Mouse (Mus musculus) hindbrain, embryonic 12.5 days (tissue): ENCODE results near the gene Wnk1. TPM values are rescaled to one million over a fixed set of nuclear protein-coding genes. Genes with fewer than 3 reads are reported as not detected.

Experiments used
- ATAC-seq: fragments of 200-750 bp; cut with Nextera tagmentation; 2 replicates; pipeline ENCODE4 v1.8.0; 2017; ENCODE audit warnings: moderate TSS enrichment; ENCODE audit not compliant: low FRiP score
- H3K27ac ChIP-seq: fragments of 300-500 bp; sonication (generic); 2 replicates; pipeline ENCODE4 v1.5.1; 2016; ENCODE audit warnings: mild to moderate bottlenecking
- H3K27me3 ChIP-seq: fragments of 300-500 bp; sonication (generic); 2 replicates; pipeline ENCODE4 v1.6.1; 2016; ENCODE audit warnings: mild to moderate bottlenecking
- H3K36me3 ChIP-seq: fragments of 300-500 bp; sonication (generic); 2 replicates; pipeline ENCODE4 v1.6.1; 2016; ENCODE audit warnings: mild to moderate bottlenecking
- H3K4me1 ChIP-seq: fragments of 300-500 bp; sonication (generic); 2 replicates; pipeline ENCODE4 v1.6.1; 2016
- H3K4me2 ChIP-seq: fragments of 300-500 bp; sonication (generic); replicated peaks from 2 replicates; pipeline ENCODE4 v1.6.1; 2016; ENCODE audit warnings: mild to moderate bottlenecking
- H3K4me3 ChIP-seq: fragments of 300-500 bp; sonication (generic); 2 replicates; pipeline ENCODE4 v1.5.1; 2016; ENCODE audit warnings: mild to moderate bottlenecking
- H3K9ac ChIP-seq: fragments of 300-500 bp; sonication (generic); 2 replicates; pipeline ENCODE4 v1.6.1; 2016; ENCODE audit warnings: mild to moderate bottlenecking, moderate library complexity
- H3K9me3 ChIP-seq: fragments of 300-500 bp; sonication (generic); replicated peaks from 2 replicates; pipeline ENCODE4 v1.6.1; 2016; ENCODE audit warnings: mild to moderate bottlenecking
- WGBS: fragments of 180-500 bp; shearing (Covaris S2); methylation state at CpG from one replicate; pipeline ENCODE4 v1.1.7; 2016; 5-methylcytosine and 5-hydroxymethylcytosine counted together
- polyA plus RNA-seq: library from polyadenylated mRNA; unstranded; fragments of >200 nt; fragmentation: Nextera tagmentation; extraction: Ambion mirVana; gene quantifications from 2 replicates; pipeline ENCODE4 v1.2.1, GENCODE M21; 2016

The Wnk1 gene
- polyA plus RNA-seq, 1 experiment from 2014 or later = 68.1 TPM

- no peak for ATAC-seq
Measured at GRCm38 (mm10) chr6:120065552-120066177, 27.2 kb upstream of the Wnk1 start.

DNA sequence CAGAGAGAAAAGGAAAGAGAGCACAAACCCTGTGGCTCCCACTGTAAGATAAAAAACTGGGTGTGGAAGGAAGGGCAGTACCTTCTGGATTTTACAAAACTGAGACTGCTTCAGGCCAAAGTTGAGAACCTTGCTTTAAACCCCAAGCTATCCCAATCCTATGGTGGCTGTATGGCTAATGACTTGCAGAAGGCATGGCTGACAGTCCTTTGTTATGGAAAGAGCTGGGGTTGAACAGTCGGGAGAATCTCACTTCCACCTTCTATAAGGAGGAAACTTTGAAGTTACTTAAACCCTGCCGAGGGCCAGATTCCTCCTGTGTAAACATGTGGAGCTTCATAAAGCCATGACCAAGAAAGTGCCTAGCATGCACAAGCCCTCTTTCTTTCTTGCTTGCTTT is 26.2 kb upstream of the Wnk1 start:
- H3K27me3 ChIP-seq = no peaks in the 10 kb centered on the region
- no peak overlapping the region for H3K4me2 ChIP-seq
- WGBS = 44% methylated on average over 2 of the region's 2 CpGs
- H3K9me3 ChIP-seq = no peaks in the 10 kb centered on the region
- no peak overlapping the region for H3K9ac ChIP-seq
- no peaks in the 10 kb centered on the region for H3K36me3 ChIP-seq
- no peak overlapping the region for H3K4me3 ChIP-seq
- H3K27ac ChIP-seq = no peak overlapping the region
- H3K4me1 ChIP-seq = no peaks in the 10 kb centered on the region
- no peak for ATAC-seq

More at GRCm38 (mm10) chr6:120065552-120066177, 27.2 kb upstream of the Wnk1 start:
- H3K4me1 ChIP-seq = no peaks in the 10 kb centered on the region
- no peaks in the 10 kb centered on the region for H3K27me3 ChIP-seq
- no peak overlapping the region for H3K4me2 ChIP-seq
- no peak overlapping the region for H3K4me3 ChIP-seq
- no peaks in the 10 kb centered on the region for H3K9me3 ChIP-seq
- no peak overlapping the region for H3K9ac ChIP-seq
- H3K36me3 ChIP-seq = no peaks in the 10 kb centered on the region
- H3K27ac ChIP-seq = no peak overlapping the region
- WGBS = 74% methylated on average over 6 of the region's 6 CpGs

- WGBS = 90% methylated on average over 5 of the region's 5 CpGs
- H3K27me3 ChIP-seq = no peaks in the 10 kb centered on the region
- H3K27ac ChIP-seq = no peak overlapping the region
- H3K9me3 ChIP-seq = no peaks in the 10 kb centered on the region
- no peak overlapping the region for H3K4me2 ChIP-seq
- no peak for ATAC-seq
- no peaks in the 10 kb centered on the region for H3K36me3 ChIP-seq
- no peak overlapping the region for H3K4me3 ChIP-seq
- H3K4me1 ChIP-seq = no peaks in the 10 kb centered on the region
- no peak overlapping the region for H3K9ac ChIP-seq
Measured at GRCm38 (mm10) chr6:120062934-120063333, 24.5 kb upstream of the Wnk1 start.

DNA sequence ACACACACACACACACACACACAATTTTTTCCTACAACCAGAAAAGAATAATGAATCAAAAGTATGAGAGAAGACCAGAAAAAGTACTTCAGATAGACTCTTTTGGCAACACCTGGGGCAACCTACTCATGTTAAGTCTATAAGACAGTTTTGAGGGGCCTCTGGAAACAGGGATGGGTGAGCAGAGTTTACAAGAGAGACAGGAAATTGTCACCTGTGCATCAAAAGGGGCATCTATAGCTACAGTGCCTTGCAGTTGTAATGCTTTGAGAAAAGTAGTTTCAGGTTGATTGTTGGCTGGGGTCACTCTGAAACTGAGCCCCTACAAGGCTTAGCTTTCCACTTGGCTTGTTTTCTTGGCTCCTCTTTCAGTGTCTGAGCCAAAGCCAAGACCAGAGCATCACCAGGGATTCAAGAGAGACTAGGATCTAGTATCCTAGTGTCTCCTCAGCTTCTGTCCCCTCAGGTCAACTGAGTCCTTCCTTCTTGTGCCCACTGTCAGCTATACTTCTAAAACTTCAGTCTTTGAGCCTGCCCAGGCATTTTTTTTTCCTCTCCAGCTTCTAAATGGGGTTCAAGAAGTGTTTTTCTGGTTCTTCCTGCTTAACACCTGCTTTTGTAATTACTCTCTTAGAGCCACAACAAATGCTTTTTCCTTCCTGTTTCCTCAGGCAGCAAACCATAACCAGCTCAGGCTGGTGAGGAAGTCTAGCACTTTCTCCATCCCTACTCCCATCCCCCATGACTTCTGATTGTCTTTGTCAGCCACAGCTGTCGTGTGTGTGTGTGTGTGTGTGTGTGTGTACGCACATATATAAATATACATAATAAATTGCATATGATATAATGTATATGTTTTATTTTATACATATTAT is 17.4 kb upstream of the Wnk1 start:
- H3K9ac ChIP-seq = no peak overlapping the region
- H3K4me2 ChIP-seq = no peak overlapping the region
- no peak overlapping the region for H3K27ac ChIP-seq
- no peak overlapping the region for H3K4me3 ChIP-seq
- ATAC-seq = no peak
- no peaks in the 10 kb centered on the region for H3K27me3 ChIP-seq
- H3K36me3 ChIP-seq = no peaks in the 10 kb centered on the region
- 85% methylated on average over 2 of the region's 2 CpGs for WGBS
- H3K4me1 ChIP-seq = no peaks in the 10 kb centered on the region
- no peaks in the 10 kb centered on the region for H3K9me3 ChIP-seq

DNA sequence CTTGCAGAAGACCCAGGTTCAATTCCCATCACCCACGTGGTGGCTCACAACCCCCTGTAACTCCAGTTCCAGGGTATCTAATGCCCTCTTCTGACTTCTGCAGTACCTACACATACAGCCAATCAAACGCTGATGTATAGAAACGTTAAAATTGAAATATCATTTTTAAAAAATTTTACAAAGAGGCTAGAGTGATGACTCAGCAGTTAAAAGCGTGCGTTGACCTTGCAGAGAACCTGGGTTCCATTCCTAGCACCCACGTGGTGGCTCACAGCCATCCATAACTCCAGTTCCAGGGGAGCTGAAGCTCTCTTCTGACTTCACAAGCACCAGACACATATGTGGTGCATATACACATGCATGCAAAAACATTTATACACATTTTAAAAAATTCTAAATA is 15.9 kb upstream of the Wnk1 start:
- Histone ChIP-seq H3K27ac (no peak overlapping the region), H3K9ac (no peak overlapping the region), H3K36me3 (no peaks in the 10 kb centered on the region), H3K4me2 (no peak overlapping the region), H3K9me3 (no peaks in the 10 kb centered on the region), H3K27me3 (no peaks in the 10 kb centered on the region), H3K4me1 (no peaks in the 10 kb centered on the region), H3K4me3 (no peak overlapping the region)
- ATAC-seq = no peak
- WGBS = 78% methylated on average over 6 of the region's 6 CpGs

GRCm38 (mm10) chr6:120047705-120048292 is 9.3 kb upstream of the Wnk1 start:
- Histone ChIP-seq H3K4me2 (no peak overlapping the region), H3K9ac (no peak overlapping the region), H3K9me3 (no peaks in the 10 kb centered on the region), H3K4me1 (no peaks in the 10 kb centered on the region), H3K27me3 (no peaks in the 10 kb centered on the region), H3K4me3 (no peak overlapping the region), H3K27ac (no peak overlapping the region), H3K36me3 (no peaks in the 10 kb centered on the region)
- 81% methylated on average over 7 of the region's 7 CpGs for WGBS
- ATAC-seq = no peak

DNA sequence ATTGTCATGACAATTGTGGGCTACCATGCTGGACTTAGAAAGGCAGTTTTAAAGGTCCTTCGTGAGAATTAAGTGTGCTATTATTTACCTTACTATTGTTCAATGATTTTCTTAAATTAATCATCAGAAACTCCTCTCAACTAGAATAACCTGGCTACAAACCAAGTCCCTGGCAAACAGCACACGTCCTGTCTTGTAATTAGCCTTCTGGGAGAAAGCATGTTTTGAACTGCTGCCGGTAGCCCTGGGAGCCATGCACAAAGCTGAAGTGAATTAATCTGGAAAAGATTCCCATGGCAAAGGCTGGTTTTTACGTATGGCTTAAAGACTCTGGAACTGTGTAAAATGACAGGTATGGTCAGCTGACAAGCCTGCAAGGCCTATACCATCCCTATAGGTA is 6.9 kb upstream of the Wnk1 start:
- Histone ChIP-seq H3K9ac (no peak overlapping the region), H3K4me1 (no peaks in the 10 kb centered on the region), H3K9me3 (no peaks in the 10 kb centered on the region), H3K27ac (no peak overlapping the region), H3K27me3 (no peaks in the 10 kb centered on the region), H3K4me2 (no peak overlapping the region), H3K4me3 (no peak overlapping the region), H3K36me3 (no peaks in the 10 kb centered on the region)
- 75% methylated on average over 4 of the region's 4 CpGs for WGBS
- ATAC-seq = no peak

GRCm38 (mm10) chr6:120042632-120043220 is 4.3 kb upstream of the Wnk1 start:
- Histone ChIP-seq H3K9ac (no peak overlapping the region), H3K9me3 (no peaks in the 10 kb centered on the region), H3K36me3 (no peaks in the 10 kb centered on the region), H3K27me3 (no peaks in the 10 kb centered on the region), H3K4me3 (no peak overlapping the region), H3K4me1 (no peaks in the 10 kb centered on the region), H3K27ac (no peak overlapping the region), H3K4me2 (no peak overlapping the region)
- 88% methylated on average over 1 of the region's 1 CpGs for WGBS
- no peak for ATAC-seq

DNA sequence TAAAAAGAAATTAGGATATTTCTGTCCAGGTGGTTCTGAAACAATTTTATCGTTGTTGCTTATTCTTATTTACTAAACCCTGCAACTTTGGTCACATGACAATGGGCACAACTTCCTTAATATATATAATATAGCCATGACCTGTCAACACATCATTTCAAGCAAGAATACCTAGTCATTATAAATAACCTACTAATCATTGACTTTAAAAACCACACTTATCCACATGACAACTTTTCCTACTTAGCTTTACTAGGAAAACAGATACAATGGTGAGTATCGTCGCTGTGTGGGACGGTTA is 2.0 kb upstream of the Wnk1 start:
- 95% methylated on average over 4 of the region's 4 CpGs for WGBS
- no peak overlapping the region for H3K4me3 ChIP-seq

GRCm38 (mm10) chr6:120039668-120040556 is 1.4 kb upstream of the Wnk1 start:
- WGBS = 2% methylated on average over 24 of the region's 24 CpGs
- peak overlapping the region; percentile 88 for H3K4me2 ChIP-seq
- peak overlapping the region; percentile 92 for H3K4me3 ChIP-seq
- H3K4me1 ChIP-seq = peaks cover 17% of the 10 kb centered on the region
- peak overlapping the region; percentile 50; the same call in 1 of the 2 replicates for H3K9ac ChIP-seq
- no peaks in the 10 kb centered on the region for H3K36me3 ChIP-seq
- ATAC-seq = no peak
- no peaks in the 10 kb centered on the region for H3K27me3 ChIP-seq
- no peaks in the 10 kb centered on the region for H3K9me3 ChIP-seq
- H3K27ac ChIP-seq = peak overlapping the region; percentile 76; the same call in 1 of the 2 replicates

More for the DNA sequence above, 2.0 kb upstream of the Wnk1 start:
- H3K9me3 ChIP-seq = no peaks in the 10 kb centered on the region
- no peaks in the 10 kb centered on the region for H3K36me3 ChIP-seq
- no peak overlapping the region for H3K27ac ChIP-seq
- H3K27me3 ChIP-seq = no peaks in the 10 kb centered on the region
- H3K9ac ChIP-seq = no peak overlapping the region
- H3K4me2 ChIP-seq = no peak overlapping the region
- ATAC-seq = no peak
- H3K4me1 ChIP-seq = peaks cover 16% of the 10 kb centered on the region

GRCm38 (mm10) chr6:120039256-120039563 is 738 bp upstream of the Wnk1 start:
- Histone ChIP-seq H3K27ac (peak overlapping the region; percentile 76), H3K4me2 (peak overlapping the region; percentile 88)
- WGBS = under 1% methylated on average over 9 of the region's 9 CpGs

More at GRCm38 (mm10) chr6:120039256-120039563, 738 bp upstream of the Wnk1 start:
- ATAC-seq = peak; percentile 1; the same call in 1 of the 2 replicates
- no peaks in the 10 kb centered on the region for H3K36me3 ChIP-seq
- peaks cover 17% of the 10 kb centered on the region for H3K4me1 ChIP-seq
- no peaks in the 10 kb centered on the region for H3K9me3 ChIP-seq
- peak overlapping the region; percentile 50 for H3K9ac ChIP-seq
- H3K27me3 ChIP-seq = no peaks in the 10 kb centered on the region
- peak overlapping the region; percentile 92 for H3K4me3 ChIP-seq
